Mouse (Mus musculus) lung, postnatal 0 days (tissue): Measurements from ENCODE around the gene Ppp2r5a. TPM values are rescaled to one million over a fixed set of nuclear protein-coding genes. Genes with fewer than 3 reads are reported as not detected.

Experiments used
- ATAC-seq: fragments of 200-750 bp; cut with Nextera tagmentation; 2 replicates; pipeline ENCODE4 v1.8.0; 2017; ENCODE audit warnings: moderate library complexity
- DNase-seq: peaks from one replicate; pipeline ENCODE4 v3.0.0-alpha.2; 2016; ENCODE audit warnings: low spot score
- H3K27ac ChIP-seq: fragments of 300-500 bp; sonication (generic); 2 replicates; pipeline ENCODE4 v1.5.1; 2014; ENCODE audit warnings: antibody characterized with exemption, mild to moderate bottlenecking, low read length, mixed read lengths
- H3K27me3 ChIP-seq: fragments of 300-500 bp; sonication (generic); replicated peaks from 2 replicates; pipeline ENCODE4 v1.6.1; 2014; ENCODE audit warnings: low read length, mixed read lengths; ENCODE audit not compliant: insufficient read depth
- H3K36me3 ChIP-seq: fragments of 300-500 bp; sonication (generic); 2 replicates; pipeline ENCODE4 v1.6.1; 2014; ENCODE audit warnings: low read length, mixed read lengths; ENCODE audit not compliant: insufficient read depth
- H3K4me1 ChIP-seq: fragments of 300-500 bp; sonication (generic); 2 replicates; pipeline ENCODE4 v1.6.1; 2014; ENCODE audit warnings: antibody characterized with exemption, low read depth, low read length, mixed read lengths; ENCODE audit not compliant: insufficient read depth
- H3K4me2 ChIP-seq: fragments of 300-500 bp; sonication (generic); replicated peaks from 2 replicates; pipeline ENCODE4 v1.6.1; 2014; ENCODE audit warnings: low read depth, mild to moderate bottlenecking, low read length, moderate library complexity, mixed read lengths
- H3K4me3 ChIP-seq: fragments of 300-500 bp; sonication (generic); 2 replicates; pipeline ENCODE4 v1.5.1; 2014; ENCODE audit warnings: low read depth, low read length
- H3K9ac ChIP-seq: fragments of 300-500 bp; sonication (generic); replicated peaks from 2 replicates; pipeline ENCODE4 v1.6.1; 2014; ENCODE audit warnings: low read depth, mild to moderate bottlenecking
- H3K9me3 ChIP-seq: fragments of 300-500 bp; sonication (generic); 2 replicates; pipeline ENCODE4 v1.6.1; 2016; ENCODE audit warnings: low read length, mixed read lengths
- CTCF ChIP-seq: IDR thresholded peaks from 2 replicates; pipeline ENCODE4 v1.5.1; 2016; ENCODE audit warnings: antibody characterized with exemption, mild to moderate bottlenecking
- EP300 ChIP-seq: IDR thresholded peaks from 2 replicates; pipeline ENCODE4 v1.6.1; 2016; ENCODE audit warnings: antibody characterized with exemption, mild to moderate bottlenecking, control low read depth
- WGBS: fragments of 180-500 bp; shearing (Covaris S2); extraction: QIAGEN DNeasy Blood & Tissue Kit; methylation state at CpG from one replicate; pipeline ENCODE4 v1.1.7; 2014; 5-methylcytosine and 5-hydroxymethylcytosine counted together
- polyA plus RNA-seq: library from polyadenylated mRNA; unstranded; fragments of >200 nt; fragmentation: Nextera tagmentation; extraction: Ambion mirVana; gene quantifications from 2 replicates; pipeline ENCODE4 v1.2.1, GENCODE M21; 2015

Ppp2r5a gene
- polyA plus RNA-seq, 1 experiment from 2014 or later, result 51.5 TPM

GRCm38 (mm10) chr1:191349486-191350037 lies 53.5 kb downstream of the Ppp2r5a start:
- Histone ChIP-seq H3K27me3 (no peaks in the 10 kb centered on the region), H3K4me1 (no peaks in the 10 kb centered on the region), H3K36me3 (peaks cover 23% of the 10 kb centered on the region), H3K27ac (peak overlapping the region; percentile 72), H3K4me3 (no peak overlapping the region), H3K9ac (no peak overlapping the region), H3K4me2 (no peak overlapping the region), H3K9me3 (no peaks in the 10 kb centered on the region)
- peak; percentile 43 for ATAC-seq
- TF ChIP-seq CTCF, result no peak
- no peak for TF ChIP-seq EP300
- peak; percentile 41 for DNase-seq
- WGBS, result 56% methylated on average over 23 of the region's 23 CpGs

- H3K4me2 ChIP-seq, result no peak overlapping the region
- H3K27me3 ChIP-seq, result no peaks in the 10 kb centered on the region
- H3K27ac ChIP-seq, result peak overlapping the region; percentile 72
- DNase-seq (peak; percentile 80), ATAC-seq (peak; percentile 81)
- H3K4me1 ChIP-seq, result no peaks in the 10 kb centered on the region
- H3K9me3 ChIP-seq, result no peaks in the 10 kb centered on the region
- peaks cover 19% of the 10 kb centered on the region for H3K36me3 ChIP-seq
- H3K4me3 ChIP-seq, result no peak overlapping the region
- WGBS, result 28% methylated on average over 5 of the region's 5 CpGs
- H3K9ac ChIP-seq, result no peak overlapping the region
- TF ChIP-seq EP300 (peak; percentile 19; the same call in 1 of the 2 replicates), CTCF (no peak)
Measured at GRCm38 (mm10) chr1:191348996-191349395, 54.1 kb downstream of the Ppp2r5a start.

- Histone ChIP-seq H3K4me1 (no peaks in the 10 kb centered on the region), H3K27me3 (no peaks in the 10 kb centered on the region), H3K9me3 (no peaks in the 10 kb centered on the region), H3K27ac (peak overlapping the region; percentile 72; the same call in 1 of the 2 replicates), H3K4me3 (no peak overlapping the region), H3K9ac (no peak overlapping the region), H3K4me2 (no peak overlapping the region), H3K36me3 (peaks cover 15% of the 10 kb centered on the region)
- DNase-seq (peak; percentile 60), ATAC-seq (peak; percentile 59)
- TF ChIP-seq EP300, result no peak
- TF ChIP-seq CTCF, result no peak
- 44% methylated on average over 2 of the region's 2 CpGs for WGBS
Measured at GRCm38 (mm10) chr1:191348592-191348991, 54.5 kb downstream of the Ppp2r5a start.

GRCm38 (mm10) chr1:191347602-191348001 lies 55.5 kb downstream of the Ppp2r5a start:
- Histone ChIP-seq H3K36me3 (peaks cover 9% of the 10 kb centered on the region), H3K4me1 (no peaks in the 10 kb centered on the region), H3K9ac (no peak overlapping the region), H3K4me2 (no peak overlapping the region), H3K27me3 (no peaks in the 10 kb centered on the region), H3K4me3 (no peak overlapping the region), H3K27ac (no peak overlapping the region), H3K9me3 (no peaks in the 10 kb centered on the region)
- ATAC-seq, result no peak
- TF ChIP-seq EP300 (no peak), CTCF (no peak)
- 85% methylated on average over 8 of the region's 8 CpGs for WGBS
- no peak for DNase-seq

GRCm38 (mm10) chr1:191340530-191340929 lies 62.5 kb downstream of the Ppp2r5a start:
- no peak overlapping the region for H3K4me3 ChIP-seq
- H3K9ac ChIP-seq, result no peak overlapping the region
- ATAC-seq, result no peak
- DNase-seq, result no peak
- no peaks in the 10 kb centered on the region for H3K9me3 ChIP-seq
- no peaks in the 10 kb centered on the region for H3K27me3 ChIP-seq
- H3K4me2 ChIP-seq, result no peak overlapping the region
- H3K4me1 ChIP-seq, result no peaks in the 10 kb centered on the region
- no peak overlapping the region for H3K27ac ChIP-seq
- peaks cover 11% of the 10 kb centered on the region; the same call in 1 of the 2 replicates for H3K36me3 ChIP-seq
- TF ChIP-seq EP300, result no peak
- TF ChIP-seq CTCF, result no peak
- 84% methylated on average over 4 of the region's 4 CpGs for WGBS

- no peak overlapping the region for H3K4me3 ChIP-seq
- no peaks in the 10 kb centered on the region for H3K27me3 ChIP-seq
- TF ChIP-seq CTCF (no peak), EP300 (no peak)
- no peak overlapping the region for H3K9ac ChIP-seq
- H3K36me3 ChIP-seq, result 0 out of 2 replicates have a peak, but pooled peaks cover 11% of the 10 kb centered on the region
- H3K27ac ChIP-seq, result no peak overlapping the region
- no peak for ATAC-seq
- H3K4me1 ChIP-seq, result no peaks in the 10 kb centered on the region
- DNase-seq, result no peak
- 96% methylated on average over 2 of the region's 2 CpGs for WGBS
- H3K4me2 ChIP-seq, result no peak overlapping the region
- no peaks in the 10 kb centered on the region for H3K9me3 ChIP-seq
Measured at GRCm38 (mm10) chr1:191339876-191340275, 63.2 kb downstream of the Ppp2r5a start.

GRCm38 (mm10) chr1:191334500-191334899 lies 68.6 kb downstream of the Ppp2r5a start:
- Histone ChIP-seq H3K36me3 (0 out of 2 replicates have a peak, but pooled peaks cover 8% of the 10 kb centered on the region), H3K9me3 (no peaks in the 10 kb centered on the region), H3K4me2 (no peak overlapping the region), H3K27ac (no peak overlapping the region), H3K4me1 (no peaks in the 10 kb centered on the region), H3K27me3 (no peaks in the 10 kb centered on the region), H3K9ac (no peak overlapping the region), H3K4me3 (no peak overlapping the region)
- TF ChIP-seq CTCF, result no peak
- TF ChIP-seq EP300, result no peak
- ATAC-seq (no peak), DNase-seq (no peak)
- WGBS, result 82% methylated on average over 5 of the region's 5 CpGs
